Mouse (Mus musculus) skeletal muscle tissue, adult 2 months (tissue): ENCODE results near the gene Six6.

Experiments used
- DNase-seq: peaks from one replicate; pipeline ENCODE4 v3.0.0-alpha.2; 2012; ENCODE audit warnings: low read depth, low spot score

Six6 gene

GRCm38 (mm10) chr12:72939616-72940015, at the start of gene Six6:
Gene Six6 (plus strand): TSS chr12:72939892.
- no peak for DNase-seq

GRCm38 (mm10) chr12:72917159-72917993, 22.3 kb upstream of the Six6 start:
- DNase-seq = no peak

- no peak for DNase-seq
Measured at GRCm38 (mm10) chr12:72936751-72937150, 2.9 kb upstream of the Six6 start.

GRCm38 (mm10) chr12:72937537-72938120, 2.1 kb upstream of the Six6 start:
- DNase-seq = no peak

GRCm38 (mm10) chr12:72938176-72938575, 1.5 kb upstream of the Six6 start:
- no peak for DNase-seq

GRCm38 (mm10) chr12:72938600-72939490, 847 bp upstream of the Six6 start:
- DNase-seq = no peak

- DNase-seq = no peak
Measured at GRCm38 (mm10) chr12:72940071-72940821, 554 bp downstream of the Six6 start, which contains the start of gene 4930447C04Rik. Gene 4930447C04Rik (minus strand): TSS chr12:72940774.

GRCm38 (mm10) chr12:72940822-72941397, 1.2 kb downstream of the Six6 start:
- no peak for DNase-seq

- no peak for DNase-seq
Measured at GRCm38 (mm10) chr12:72941398-72942051, 1.8 kb downstream of the Six6 start.

- no peak for DNase-seq
Measured at GRCm38 (mm10) chr12:72942171-72942570, 2.5 kb downstream of the Six6 start.

GRCm38 (mm10) chr12:72943574-72944110, 4.0 kb downstream of the Six6 start:
- no peak for DNase-seq

GRCm38 (mm10) chr12:72944411-72945225, 4.9 kb downstream of the Six6 start:
- DNase-seq = no peak

- DNase-seq = no peak
Measured at GRCm38 (mm10) chr12:72945301-72946063, 5.8 kb downstream of the Six6 start.

- no peak for DNase-seq
Measured at GRCm38 (mm10) chr12:72946064-72946395, 6.3 kb downstream of the Six6 start.

GRCm38 (mm10) chr12:72946805-72947204, 7.1 kb downstream of the Six6 start:
- no peak for DNase-seq

GRCm38 (mm10) chr12:72947335-72947734, 7.6 kb downstream of the Six6 start:
- DNase-seq = no peak

GRCm38 (mm10) chr12:72953089-72953488, 13.4 kb downstream of the Six6 start:
- DNase-seq = no peak

GRCm38 (mm10) chr12:72953858-72954257, 14.2 kb downstream of the Six6 start:
- no peak for DNase-seq

- peak; percentile 20 for DNase-seq
Measured at GRCm38 (mm10) chr12:72954906-72955305, 15.2 kb downstream of the Six6 start.
